Mouse (Mus musculus) MEL-GATA-1-ER (cell line): ENCODE measurements around the gene Cdiptos.

Source experiments
- DNase-seq: peaks from one replicate; pipeline ENCODE4 v3.0.0-alpha.2; 2012; ENCODE audit warnings: low read depth; ENCODE audit errors: extremely low read depth

Gene Cdiptos

DNA sequence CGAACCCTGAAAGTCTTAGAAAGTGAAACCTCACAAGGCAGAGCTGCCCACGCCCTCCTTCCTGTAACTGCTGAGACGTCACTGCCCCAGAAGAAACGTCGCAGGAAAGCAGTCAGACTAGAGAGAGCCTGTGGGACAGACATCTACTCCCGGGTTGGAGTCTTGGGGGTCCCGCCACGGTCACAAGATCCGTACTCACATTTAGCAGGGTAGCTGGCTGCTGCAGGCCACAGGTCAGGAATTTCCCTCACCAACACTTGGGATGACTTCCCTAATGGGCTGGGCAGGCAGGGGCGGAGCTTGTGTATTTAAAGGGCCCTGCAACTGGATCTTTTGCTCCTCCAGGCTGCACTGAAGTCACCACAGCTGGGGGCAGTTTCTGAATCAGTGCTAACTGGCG lies 38.4 kb upstream of the Cdiptos start, which contains the start of gene Mvp:
Gene Mvp (minus strand): TSS at position 302 of the 400 bp plus-strand sequence.
- no peak for DNase-seq

GRCm38 (mm10) chr7:127013385-127013784 lies 37.5 kb upstream of the Cdiptos start:
- no peak for DNase-seq

GRCm38 (mm10) chr7:127012845-127013244 lies 36.9 kb upstream of the Cdiptos start:
- DNase-seq, result no peak

DNA sequence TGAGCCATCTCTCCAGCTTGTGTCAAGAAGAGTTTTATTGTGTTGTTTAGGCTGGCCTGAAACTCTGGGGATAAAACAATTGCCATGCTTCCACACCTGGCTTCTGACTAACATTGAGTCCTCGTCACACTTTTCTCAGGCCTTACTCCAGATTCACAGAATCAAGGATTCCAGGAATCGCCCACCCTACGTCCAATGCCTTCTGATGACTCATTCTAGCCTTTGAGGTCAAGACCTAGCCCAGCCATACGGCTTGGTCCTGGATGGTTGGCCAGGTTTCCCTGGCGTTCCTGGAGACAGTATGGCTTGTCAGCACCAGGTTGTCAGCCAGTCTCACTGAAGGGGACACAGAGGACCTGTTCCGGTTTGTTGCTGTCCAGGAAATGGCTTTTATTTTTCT lies 36.5 kb upstream of the Cdiptos start:
- DNase-seq, result no peak

- no peak for DNase-seq
These were observed 35.8 kb upstream of the Cdiptos start for GRCm38 (mm10) chr7:127011717-127012116.

- DNase-seq, result no peak
These were observed 35.2 kb upstream of the Cdiptos start for GRCm38 (mm10) chr7:127011051-127011450.

DNA sequence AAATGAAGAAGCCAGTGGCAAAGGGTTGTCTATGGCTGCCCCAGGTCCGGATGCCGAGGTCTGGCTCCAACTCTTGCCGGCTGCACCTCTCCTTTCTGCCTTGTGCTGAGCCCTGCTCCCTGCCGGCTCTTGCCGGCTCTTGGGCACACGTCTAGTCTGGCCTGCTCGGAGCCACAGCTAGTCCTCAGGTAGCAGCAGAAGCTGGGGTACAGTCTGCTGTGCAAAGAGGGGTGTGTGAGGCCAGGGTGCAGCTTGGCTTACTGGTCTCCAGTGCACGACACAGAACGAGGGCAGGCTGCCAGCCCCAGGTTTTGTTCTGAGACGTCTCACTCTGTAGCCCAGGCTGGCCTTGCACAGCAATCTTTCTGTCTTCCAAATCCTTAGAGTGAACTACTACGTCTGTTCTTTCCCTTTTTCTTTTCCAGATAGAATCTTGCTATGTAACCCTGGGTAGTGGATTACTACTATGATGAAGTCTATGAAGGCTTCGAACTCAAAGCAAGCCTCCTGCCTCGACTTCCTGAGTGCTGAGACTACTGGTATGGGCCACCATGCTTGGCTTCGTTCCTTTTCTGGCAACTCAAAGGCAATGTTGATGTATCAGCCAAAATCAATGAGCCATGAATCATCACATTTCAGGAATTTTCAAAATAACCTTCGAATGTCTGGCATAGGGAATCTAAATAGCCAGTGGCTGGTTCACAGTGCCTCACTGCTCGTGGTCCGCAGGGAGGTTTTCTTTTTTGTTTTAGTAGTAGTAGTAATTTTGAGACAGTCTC lies 33.6 kb upstream of the Cdiptos start:
- no peak for DNase-seq

DNA sequence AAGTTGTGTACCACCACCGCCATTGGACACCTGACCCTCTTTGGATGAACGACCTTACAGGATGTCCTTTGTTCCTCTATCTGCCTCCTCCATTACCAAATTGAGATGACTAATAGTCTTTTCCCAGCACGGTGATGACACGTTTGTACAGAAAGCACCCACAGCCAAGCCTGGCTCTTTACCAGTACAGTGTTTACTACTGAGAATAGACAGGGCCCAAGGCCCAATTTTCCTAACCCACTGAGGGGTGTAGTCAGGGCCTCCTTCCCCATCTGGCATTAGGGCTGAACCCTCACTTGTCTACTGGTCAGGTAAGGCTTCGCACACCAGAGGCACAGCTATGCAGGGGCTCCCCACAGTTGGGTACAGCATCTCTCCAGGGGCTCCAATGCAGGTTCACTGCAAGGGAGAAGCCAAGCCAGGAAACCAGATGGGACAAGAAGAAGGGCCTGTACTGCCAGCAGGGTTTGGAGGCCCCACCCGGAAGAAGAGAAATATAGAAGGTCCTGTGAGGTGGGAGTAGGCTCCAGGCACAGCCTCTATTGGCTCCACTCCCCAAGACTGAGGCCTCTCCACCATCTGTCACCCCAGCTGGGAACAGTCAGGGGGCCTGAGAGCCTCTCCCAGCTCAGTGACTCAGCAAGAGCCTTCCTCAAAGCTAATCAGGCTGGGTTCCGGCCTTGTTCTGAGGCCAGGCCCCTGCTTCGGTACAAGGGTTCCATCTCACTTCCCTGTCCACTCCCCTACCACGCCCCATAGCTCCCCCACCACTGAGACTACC lies 32.5 kb upstream of the Cdiptos start:
- peak; percentile 94 for DNase-seq

DNA sequence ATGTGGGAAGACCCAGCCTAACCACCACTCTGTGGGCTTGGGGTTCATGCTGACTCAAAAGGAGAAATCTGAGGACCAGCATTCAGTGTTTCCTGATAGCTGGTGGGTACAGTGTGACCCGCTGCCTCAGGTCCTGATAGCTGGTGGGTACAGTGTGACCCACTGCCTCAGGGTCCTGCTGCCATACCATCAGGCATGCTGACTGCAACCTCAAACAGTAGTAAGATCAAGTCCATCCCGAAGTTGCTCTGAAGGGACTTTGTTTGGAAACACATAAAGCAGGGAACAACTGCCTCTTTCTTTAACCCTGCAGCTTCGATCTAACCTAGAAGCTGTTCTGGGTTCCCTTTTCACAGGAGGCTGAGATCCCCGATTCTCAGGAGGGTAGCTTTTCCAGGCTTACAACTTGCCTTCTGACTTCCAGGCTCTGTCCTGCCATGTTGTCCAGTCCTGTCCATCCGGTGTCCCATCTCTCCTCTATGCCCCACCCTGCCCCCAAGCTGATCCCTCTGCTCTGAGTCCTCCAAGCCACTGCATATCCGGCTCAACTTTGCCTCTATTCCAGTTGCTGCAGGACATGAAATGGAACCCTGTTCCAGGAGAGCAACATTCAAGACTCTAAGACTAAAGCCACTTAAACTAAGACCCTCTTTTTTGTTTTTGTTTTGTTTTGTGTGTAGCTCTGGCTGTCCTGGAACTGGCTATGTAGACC lies 31.6 kb upstream of the Cdiptos start:
- no peak for DNase-seq

DNA sequence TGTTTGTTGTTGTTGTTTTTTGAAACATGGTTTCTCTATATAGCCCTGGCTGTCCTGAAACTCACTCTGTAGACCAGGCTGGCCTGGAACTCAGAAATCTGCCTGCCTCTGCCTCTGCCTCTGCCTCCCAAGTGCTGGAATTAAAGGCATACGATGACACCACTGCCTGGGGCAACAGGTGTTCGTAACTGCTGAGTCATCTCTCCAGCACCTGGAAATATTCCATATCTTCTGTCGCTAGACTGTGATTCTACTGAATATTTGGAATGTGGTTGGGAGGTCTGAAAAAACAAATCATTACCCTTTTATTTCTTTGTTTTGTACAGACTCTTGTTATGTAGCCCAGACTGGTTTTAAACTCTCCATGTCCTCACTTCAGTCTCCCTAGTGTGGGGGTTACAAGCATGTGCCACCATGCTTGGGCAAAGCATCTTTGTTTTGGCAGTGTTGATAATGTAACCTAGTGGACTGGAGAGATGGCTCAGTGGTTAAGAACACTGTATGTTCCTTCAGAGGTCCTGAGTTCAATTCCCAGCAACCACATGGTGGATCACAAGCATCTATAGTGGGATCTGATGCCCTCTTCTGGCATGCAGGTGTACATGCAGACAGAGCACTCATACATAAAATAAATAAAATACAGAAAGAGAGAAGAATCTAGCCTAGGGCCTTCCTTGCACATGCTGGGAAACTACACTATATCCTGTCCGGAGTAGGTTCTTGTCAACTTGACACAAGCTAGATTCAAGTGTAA lies 28.4 kb upstream of the Cdiptos start:
- no peak for DNase-seq

- DNase-seq, result no peak
These were observed 27.7 kb upstream of the Cdiptos start for GRCm38 (mm10) chr7:127003620-127004019.

DNA sequence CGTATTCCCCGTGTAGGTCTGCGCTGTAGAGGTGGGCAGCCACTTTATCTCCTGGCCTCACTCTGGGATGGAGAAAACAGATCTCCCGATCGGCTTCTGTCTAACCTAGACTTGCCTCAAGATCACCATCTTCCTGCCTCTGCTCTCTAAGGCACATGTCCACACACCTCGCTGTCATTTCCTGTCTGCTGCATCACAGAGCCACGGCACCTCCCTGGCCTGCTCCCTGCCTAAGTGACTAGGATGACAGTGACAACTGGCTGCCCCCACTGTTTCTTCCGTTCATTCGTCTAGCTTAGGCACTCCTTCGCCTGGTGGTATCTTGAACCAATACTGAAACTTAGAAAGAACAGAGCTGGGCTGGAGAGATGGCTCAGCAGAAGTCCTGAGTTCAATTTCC lies 23.7 kb upstream of the Cdiptos start:
- no peak for DNase-seq

DNA sequence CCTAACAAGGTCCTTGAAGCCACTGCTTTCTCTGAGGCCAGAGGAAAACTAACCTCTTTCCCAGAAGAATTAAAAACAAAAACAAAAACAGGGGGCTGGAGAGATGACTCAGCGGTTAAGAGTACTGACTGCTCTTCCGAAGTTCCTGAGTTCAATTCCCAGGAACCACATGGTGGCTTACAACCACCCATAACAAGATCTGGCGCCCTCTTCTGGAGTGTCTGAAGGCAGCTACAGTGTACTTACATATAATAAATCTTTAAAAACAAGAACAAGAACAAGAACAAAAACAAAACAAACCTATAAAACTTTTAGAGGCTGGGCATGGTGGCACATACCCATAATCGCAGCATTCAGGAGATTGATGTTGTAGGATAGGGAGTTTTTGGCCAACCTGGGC lies 20.6 kb upstream of the Cdiptos start:
- DNase-seq, result no peak

DNA sequence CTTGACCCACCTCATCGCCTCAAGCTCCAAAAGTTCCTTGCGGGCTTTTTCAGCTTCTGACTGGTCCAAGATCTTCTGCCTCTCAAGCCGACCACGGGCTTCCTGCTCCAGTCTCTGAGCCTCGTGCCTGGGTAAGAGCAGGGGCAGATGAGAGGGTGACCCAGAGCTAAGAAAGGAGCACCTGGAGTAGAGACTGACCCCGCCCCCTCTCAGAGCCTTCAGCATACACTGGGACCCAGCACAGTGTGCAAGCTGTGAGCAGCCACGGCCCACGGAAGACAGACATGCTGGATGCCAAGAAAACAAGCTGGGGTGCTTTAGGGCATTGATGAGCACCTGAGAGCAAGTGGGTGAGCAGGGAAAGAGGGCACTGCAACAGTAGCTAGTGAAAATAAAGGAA lies 12.9 kb upstream of the Cdiptos start:
- no peak for DNase-seq

DNA sequence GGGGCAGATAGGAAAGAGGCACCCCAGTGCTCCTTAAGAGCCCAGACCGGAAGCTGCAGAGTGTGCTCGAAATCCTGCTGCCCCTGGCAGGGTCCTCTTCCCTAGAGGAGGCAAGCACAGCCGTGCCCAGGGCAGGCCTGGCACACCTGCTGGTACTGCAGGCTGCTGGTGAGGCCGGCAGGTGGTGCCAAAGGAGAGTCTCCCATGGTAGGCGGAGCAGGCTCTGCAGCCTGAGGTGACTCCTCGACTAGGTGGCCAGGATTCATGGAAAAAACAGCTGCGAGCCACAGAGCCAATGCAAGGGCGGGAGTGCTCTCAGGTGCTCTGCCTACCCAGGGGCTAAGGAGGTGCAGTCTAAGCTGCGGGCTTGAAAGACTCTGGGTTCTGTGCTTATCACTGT lies 10.4 kb upstream of the Cdiptos start:
- DNase-seq, result no peak

DNA sequence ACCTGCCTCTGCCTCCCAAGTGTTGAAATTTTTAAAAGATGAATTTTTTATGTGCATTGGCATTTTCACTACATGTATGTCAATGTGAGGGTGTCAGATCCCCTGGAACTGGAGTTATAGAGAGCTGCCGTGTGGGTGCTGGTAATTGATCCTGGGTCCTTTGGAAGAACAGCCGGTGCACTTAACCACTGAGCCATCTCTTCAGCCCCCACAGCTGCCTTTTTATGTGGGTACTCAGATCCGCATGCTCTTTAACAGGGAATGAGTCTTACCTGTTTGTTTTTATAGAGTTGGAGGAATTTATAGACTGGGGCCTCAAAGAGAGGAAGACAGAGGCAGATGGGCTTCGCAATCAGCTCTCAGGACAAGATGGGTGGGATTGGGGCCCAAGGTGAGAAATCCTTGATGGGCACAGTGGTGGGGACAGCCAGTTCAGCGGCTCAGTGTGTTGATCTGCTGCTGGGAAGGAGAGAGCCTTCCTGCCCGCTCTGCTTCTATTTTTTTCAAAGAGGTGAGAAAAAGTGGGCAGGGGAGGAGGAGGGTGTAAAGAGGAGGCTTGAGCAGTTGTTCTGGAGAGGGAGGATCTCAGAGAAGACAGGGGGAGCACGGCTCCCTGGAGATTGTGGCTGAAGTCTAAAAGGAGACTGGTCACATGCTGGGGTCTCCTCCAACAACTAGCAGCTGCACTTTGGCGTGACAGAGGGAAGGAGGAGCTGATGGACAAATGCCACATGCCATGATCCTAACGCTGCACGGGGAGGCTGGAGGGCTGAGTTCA lies 9.0 kb upstream of the Cdiptos start:
- DNase-seq, result no peak

DNA sequence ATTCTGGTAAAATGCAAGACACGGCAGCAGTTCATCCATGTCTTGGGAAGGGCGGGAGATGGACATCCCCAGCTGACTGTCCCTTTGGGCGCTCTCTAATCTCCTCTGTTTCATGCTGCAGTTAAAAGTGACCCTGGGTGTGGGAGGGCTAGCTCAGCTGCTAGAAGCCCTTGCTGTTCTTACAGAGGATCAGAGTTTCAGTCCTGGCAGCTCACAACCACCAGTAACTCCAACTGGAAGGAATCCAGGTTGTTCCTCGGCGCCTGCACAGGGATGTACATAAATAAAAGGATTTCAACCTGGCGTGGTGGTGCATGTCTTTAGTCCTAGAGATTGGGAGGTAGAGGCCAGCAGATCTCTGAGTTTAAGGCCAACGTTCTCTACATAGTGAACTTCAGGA lies 7.2 kb upstream of the Cdiptos start:
- no peak for DNase-seq

GRCm38 (mm10) chr7:126982054-126982453 lies 6.2 kb upstream of the Cdiptos start:
- no peak for DNase-seq

GRCm38 (mm10) chr7:126981601-126982000 lies 5.7 kb upstream of the Cdiptos start:
- DNase-seq, result no peak

GRCm38 (mm10) chr7:126978841-126979240 lies 2.9 kb upstream of the Cdiptos start:
- no peak for DNase-seq
